Mouse (Mus musculus) lung, postnatal 0 days (tissue): ENCODE data around the gene Pik3r3. TPM values are rescaled to one million over a fixed set of nuclear protein-coding genes. Genes with fewer than 3 reads are reported as not detected.

ENCODE experiments used
- ATAC-seq: fragments of 200-750 bp; cut with Nextera tagmentation; 2 replicates; pipeline ENCODE4 v1.8.0; 2017; ENCODE audit warnings: moderate library complexity
- DNase-seq: peaks from one replicate; pipeline ENCODE4 v3.0.0-alpha.2; 2016; ENCODE audit warnings: low spot score
- H3K27ac ChIP-seq: fragments of 300-500 bp; sonication (generic); 2 replicates; pipeline ENCODE4 v1.5.1; 2014; ENCODE audit warnings: antibody characterized with exemption, mild to moderate bottlenecking, low read length, mixed read lengths
- H3K27me3 ChIP-seq: fragments of 300-500 bp; sonication (generic); replicated peaks from 2 replicates; pipeline ENCODE4 v1.6.1; 2014; ENCODE audit warnings: low read length, mixed read lengths; ENCODE audit not compliant: insufficient read depth
- H3K36me3 ChIP-seq: fragments of 300-500 bp; sonication (generic); 2 replicates; pipeline ENCODE4 v1.6.1; 2014; ENCODE audit warnings: low read length, mixed read lengths; ENCODE audit not compliant: insufficient read depth
- H3K4me1 ChIP-seq: fragments of 300-500 bp; sonication (generic); 2 replicates; pipeline ENCODE4 v1.6.1; 2014; ENCODE audit warnings: antibody characterized with exemption, low read depth, low read length, mixed read lengths; ENCODE audit not compliant: insufficient read depth
- H3K4me2 ChIP-seq: fragments of 300-500 bp; sonication (generic); replicated peaks from 2 replicates; pipeline ENCODE4 v1.6.1; 2014; ENCODE audit warnings: low read depth, mild to moderate bottlenecking, low read length, moderate library complexity, mixed read lengths
- H3K4me3 ChIP-seq: fragments of 300-500 bp; sonication (generic); 2 replicates; pipeline ENCODE4 v1.5.1; 2014; ENCODE audit warnings: low read depth, low read length
- H3K9ac ChIP-seq: fragments of 300-500 bp; sonication (generic); replicated peaks from 2 replicates; pipeline ENCODE4 v1.6.1; 2014; ENCODE audit warnings: low read depth, mild to moderate bottlenecking
- H3K9me3 ChIP-seq: fragments of 300-500 bp; sonication (generic); 2 replicates; pipeline ENCODE4 v1.6.1; 2016; ENCODE audit warnings: low read length, mixed read lengths
- CTCF ChIP-seq: IDR thresholded peaks from 2 replicates; pipeline ENCODE4 v1.5.1; 2016; ENCODE audit warnings: antibody characterized with exemption, mild to moderate bottlenecking
- EP300 ChIP-seq: IDR thresholded peaks from 2 replicates; pipeline ENCODE4 v1.6.1; 2016; ENCODE audit warnings: antibody characterized with exemption, mild to moderate bottlenecking, control low read depth
- whole genome bisulfite sequencing: fragments of 180-500 bp; shearing (Covaris S2); extraction: QIAGEN DNeasy Blood & Tissue Kit; methylation state at CpG from one replicate; pipeline ENCODE4 v1.1.7; 2014; 5-methylcytosine and 5-hydroxymethylcytosine counted together
- polyA plus RNA-seq: library from polyadenylated mRNA; unstranded; fragments of >200 nt; fragmentation: Nextera tagmentation; extraction: Ambion mirVana; gene quantifications from 2 replicates; pipeline ENCODE4 v1.2.1, GENCODE M21; 2015

Pik3r3 gene
- polyA plus RNA-seq, 1 experiment from 2014 or later = 10.0 TPM

DNA sequence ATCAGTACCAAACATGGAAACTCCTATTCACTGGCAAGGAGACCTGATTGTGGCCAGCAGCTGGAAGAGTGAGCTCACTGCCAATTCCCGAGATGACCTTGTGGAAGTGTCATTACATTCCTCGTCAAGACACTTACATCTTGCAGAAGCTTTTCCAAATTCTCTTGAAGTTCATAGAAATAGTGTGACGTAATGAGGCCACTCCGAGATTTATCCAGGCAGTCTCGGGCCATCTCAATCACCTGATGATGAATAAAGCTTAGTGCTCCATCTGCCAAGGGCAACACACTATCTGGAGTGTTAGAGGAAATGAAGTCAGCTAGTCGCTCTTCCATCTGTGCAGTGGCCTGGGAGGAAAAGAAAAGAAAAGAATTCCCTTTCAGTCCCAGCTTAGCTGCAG, 100.7 kb downstream of the Pik3r3 start:
- H3K4me3 ChIP-seq = no peak overlapping the region
- WGBS = 67% methylated on average over 6 of the region's 6 CpGs
- no peak overlapping the region for H3K4me2 ChIP-seq
- ATAC-seq = peak; percentile 61
- no peak overlapping the region for H3K9ac ChIP-seq
- 0 out of 2 replicates have a peak, but pooled peaks cover 3% of the 10 kb centered on the region for H3K36me3 ChIP-seq
- DNase-seq = peak; percentile 66
- H3K27me3 ChIP-seq = no peaks in the 10 kb centered on the region
- no peak overlapping the region for H3K27ac ChIP-seq
- no peaks in the 10 kb centered on the region for H3K4me1 ChIP-seq
- H3K9me3 ChIP-seq = no peaks in the 10 kb centered on the region
- TF ChIP-seq EP300 (no peak), CTCF (no peak)

DNA sequence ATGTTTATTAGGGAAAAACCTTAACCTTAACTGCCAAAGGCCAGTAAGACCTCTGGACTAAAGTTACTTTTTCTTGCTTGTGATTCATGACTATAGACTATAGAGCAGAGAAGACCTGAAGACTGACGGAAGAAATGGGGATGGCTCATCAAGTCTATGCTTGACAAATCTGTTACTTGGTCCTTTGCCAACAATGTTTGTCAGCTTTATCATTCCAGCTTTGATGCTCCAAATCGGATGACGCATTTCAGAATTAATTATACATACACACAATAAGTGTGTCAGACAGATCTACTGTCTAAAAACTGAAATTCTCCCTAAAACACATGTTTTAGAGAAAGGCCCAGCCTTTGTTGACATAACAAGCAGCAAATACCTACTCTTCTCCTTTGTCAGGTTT, 107.8 kb downstream of the Pik3r3 start:
- Histone ChIP-seq H3K36me3 (no peaks in the 10 kb centered on the region), H3K27ac (no peak overlapping the region), H3K9ac (no peak overlapping the region), H3K27me3 (no peaks in the 10 kb centered on the region), H3K9me3 (no peaks in the 10 kb centered on the region), H3K4me1 (no peaks in the 10 kb centered on the region), H3K4me3 (no peak overlapping the region), H3K4me2 (no peak overlapping the region)
- no peak for ATAC-seq
- DNase-seq = no peak
- whole genome bisulfite sequencing = 84% methylated on average over 3 of the region's 3 CpGs
- TF ChIP-seq CTCF = no peak
- no peak for TF ChIP-seq EP300

DNA sequence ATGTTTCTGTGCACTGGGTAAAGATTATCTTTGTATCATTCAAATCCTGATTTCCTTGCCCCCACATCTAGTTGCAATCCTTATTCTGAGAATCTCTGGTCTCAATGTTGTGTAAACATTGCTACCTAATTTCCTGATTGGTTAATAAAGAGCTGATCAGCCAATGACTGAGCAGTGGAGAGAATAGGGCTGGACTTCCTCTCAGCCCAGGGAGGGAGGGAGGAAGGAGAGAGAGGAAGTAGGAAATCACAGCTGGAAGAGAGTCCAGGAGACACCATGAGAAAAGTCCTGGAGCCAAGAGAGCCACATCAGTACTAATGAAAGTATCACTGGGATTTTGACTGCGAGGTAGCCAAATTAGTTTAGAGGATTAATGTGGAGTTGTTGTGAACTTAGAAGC, 114.9 kb downstream of the Pik3r3 start:
- no peaks in the 10 kb centered on the region for H3K4me1 ChIP-seq
- TF ChIP-seq EP300 = no peak
- DNase-seq (peak; percentile 55), ATAC-seq (peak; percentile 56; the same call in 1 of the 2 replicates)
- H3K27ac ChIP-seq = no peak overlapping the region
- H3K27me3 ChIP-seq = no peaks in the 10 kb centered on the region
- WGBS = 72% methylated on average over 1 of the region's 1 CpGs
- no peaks in the 10 kb centered on the region for H3K9me3 ChIP-seq
- H3K4me2 ChIP-seq = no peak overlapping the region
- no peak overlapping the region for H3K4me3 ChIP-seq
- no peaks in the 10 kb centered on the region for H3K36me3 ChIP-seq
- H3K9ac ChIP-seq = no peak overlapping the region

DNA sequence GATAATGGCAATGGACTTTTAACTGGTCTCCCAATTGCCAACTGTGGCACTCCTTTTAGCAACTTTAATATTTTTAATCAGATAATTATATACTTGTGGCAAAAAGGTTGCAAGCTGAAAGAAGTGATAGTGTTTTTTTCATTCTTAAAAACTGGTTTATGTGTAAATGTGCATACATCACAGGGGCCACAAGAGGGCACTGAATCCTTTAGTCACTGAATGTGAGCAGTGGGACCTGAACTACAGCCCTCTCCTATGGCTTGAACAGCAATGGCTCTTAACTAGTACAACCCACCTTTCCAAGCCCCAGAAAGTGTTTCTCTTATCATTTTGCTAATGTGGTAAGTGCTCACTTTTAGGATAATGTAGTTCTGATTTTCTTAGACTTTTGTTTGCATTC, 120.7 kb downstream of the Pik3r3 start:
- no peaks in the 10 kb centered on the region for H3K27me3 ChIP-seq
- no peaks in the 10 kb centered on the region for H3K9me3 ChIP-seq
- H3K4me1 ChIP-seq = no peaks in the 10 kb centered on the region
- no peak overlapping the region for H3K4me3 ChIP-seq
- peak; percentile 79 for DNase-seq
- H3K27ac ChIP-seq = no peak overlapping the region
- H3K9ac ChIP-seq = no peak overlapping the region
- no peaks in the 10 kb centered on the region for H3K36me3 ChIP-seq
- TF ChIP-seq EP300 = no peak
- peak; percentile 86 for TF ChIP-seq CTCF
- no peak overlapping the region for H3K4me2 ChIP-seq
- no peak for ATAC-seq

DNA sequence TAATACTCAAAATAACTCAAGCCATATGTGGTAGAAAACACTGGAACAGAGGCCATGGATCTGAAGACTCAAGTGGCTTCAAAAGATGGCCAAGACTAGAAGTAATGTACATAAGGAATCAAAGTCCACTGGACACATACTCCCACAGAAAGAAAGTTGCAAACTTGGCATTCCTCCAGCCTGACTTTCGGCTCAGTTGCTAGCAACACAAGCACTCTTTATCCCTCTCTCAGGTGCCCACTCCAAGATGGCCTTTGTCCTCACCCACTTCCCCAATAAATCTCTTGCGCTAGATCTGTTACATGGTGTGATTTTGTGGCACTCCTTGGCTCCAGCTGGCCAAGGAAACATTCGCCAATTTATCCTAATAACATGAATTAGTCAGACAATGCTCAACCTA, 131.1 kb downstream of the Pik3r3 start:
- TF ChIP-seq EP300 (no peak), CTCF (no peak)
- WGBS = 58% methylated on average over 3 of the region's 3 CpGs
- peak; percentile 30 for DNase-seq
- Histone ChIP-seq H3K27me3 (no peaks in the 10 kb centered on the region), H3K4me1 (no peaks in the 10 kb centered on the region), H3K9ac (no peak overlapping the region), H3K4me3 (no peak overlapping the region), H3K4me2 (no peak overlapping the region), H3K36me3 (no peaks in the 10 kb centered on the region), H3K27ac (no peak overlapping the region), H3K9me3 (no peaks in the 10 kb centered on the region)
- 0 out of 2 replicates have a peak, but pooled peaks have one; percentile 12 for ATAC-seq

Other genes starting within 250 kb of the Pik3r3 start
- gene Faah, start 203.7 kb upstream of the Pik3r3 start, polyA plus RNA-seq = 12.1 and 13.4 TPM in 2 replicates
- 33.7 and 37.9 TPM in 2 replicates for gene Nsun4, start 167.7 kb upstream of the Pik3r3 start, polyA plus RNA-seq
- 423 and 444 TPM in 2 replicates for gene Uqcrh, start 146.5 kb upstream of the Pik3r3 start, polyA plus RNA-seq
- 46.1 and 49.0 TPM in 2 replicates for gene Lrrc41, start 146.3 kb upstream of the Pik3r3 start, polyA plus RNA-seq
- 1.5 and 2.2 TPM in 2 replicates for gene Rad54l, start 97.9 kb upstream of the Pik3r3 start, polyA plus RNA-seq
- 40.7 and 40.8 TPM in 2 replicates for gene Pomgnt1, start 97.8 kb upstream of the Pik3r3 start, polyA plus RNA-seq
- 2.6 and 2.8 TPM in 2 replicates for gene Lurap1, start 70.3 kb upstream of the Pik3r3 start, polyA plus RNA-seq
- 118 and 131 TPM in 2 replicates for gene Tspan1, start 54.0 kb upstream of the Pik3r3 start, polyA plus RNA-seq
- gene 1700042G07Rik, start 48.2 kb upstream of the Pik3r3 start, polyA plus RNA-seq = not detected in 2 replicates
- not detected in 2 replicates for gene Gm49337, start 48.2 kb upstream of the Pik3r3 start, polyA plus RNA-seq
- gene Mast2, start 242.6 kb downstream of the Pik3r3 start, polyA plus RNA-seq = 5.9 and 7.1 TPM in 2 replicates